8 mouse cellular contexts compared by ENCODE assay signal in genomic region chr2:32610610-32611229, GRCm38 (mm10). TPM values are rescaled to one million over a fixed set of nuclear protein-coding genes. Genes with fewer than 3 reads are reported as not detected.
DNase-seq lines count a peak whose midpoint lies in the region; ATAC-seq and TF ChIP-seq lines count a peak whose summit lies in the region.

No protein-coding gene starts in this region.

- intact Hi-C loops in left cerebral cortex, postnatal 4 days (cut with DNase I) = no loop called here

- TF ChIP-seq POLR2A in small intestine, adult 2 months (IDR thresholded peaks at IDR 0.05; ENCODE audit: low read depth, low read length) = no peak

- peak; percentile 29; the same call in 1 of the 2 replicates for TF ChIP-seq CTCF in small intestine, adult 2 months (IDR thresholded peaks at IDR 0.05; ENCODE audit: extremely low read depth, insufficient read length, insufficient replicate concordance, low read depth, low read length)

- 20% methylated on average over 23 of the region's 23 CpGs for WGBS in forebrain, embryonic 10.5 days
- WGBS in hindbrain, embryonic 16.5 days = 18% methylated on average over 23 of the region's 23 CpGs
- 15% methylated on average over 23 of the region's 23 CpGs for WGBS in liver, embryonic 16.5 days (ENCODE audit: insufficient replicate concordance)
- WGBS in small intestine, adult 2 months = 12% methylated on average over 23 of the region's 23 CpGs

- peak overlapping the region; percentile 52 for H3K4me2 ChIP-seq in hindbrain, embryonic 16.5 days (ENCODE audit: low read length)
- H3K4me2 ChIP-seq in liver, embryonic 16.5 days (ENCODE audit: low read depth, low read length) = peak overlapping the region; percentile 97

- peaks cover 21% of the 10 kb centered on the region for H3K27me3 ChIP-seq in forebrain, embryonic 10.5 days (ENCODE audit: poor library complexity, severe bottlenecking)
- H3K27me3 ChIP-seq in hindbrain, embryonic 16.5 days (replicated peaks; ENCODE audit: control insufficient read depth, insufficient read depth, low read length) = no peaks in the 10 kb centered on the region
- H3K27me3 ChIP-seq in liver, embryonic 16.5 days (ENCODE audit: control insufficient read depth, insufficient read depth, low read depth, low read length) = no peaks in the 10 kb centered on the region
- H3K27me3 ChIP-seq in small intestine, adult 2 months (ENCODE audit: control insufficient read depth, insufficient read depth, low read length) = peaks cover 16% of the 10 kb centered on the region

- peak overlapping the region; percentile 45 for H3K4me3 ChIP-seq in forebrain, embryonic 10.5 days
- H3K4me3 ChIP-seq in hindbrain, embryonic 16.5 days (ENCODE audit: low read length) = peak overlapping the region; percentile 25; the same call in 1 of the 2 replicates
- peak overlapping the region; percentile 56 for H3K4me3 ChIP-seq in liver, embryonic 16.5 days (ENCODE audit: low read depth, low read length)
- H3K4me3 ChIP-seq in small intestine, adult 2 months (ENCODE audit: low read depth, low read length) = peak overlapping the region; percentile 11

- peaks cover 32% of the 10 kb centered on the region for H3K36me3 ChIP-seq in forebrain, embryonic 10.5 days (replicated peaks)
- peaks cover 10% of the 10 kb centered on the region; the same call in 1 of the 2 replicates for H3K36me3 ChIP-seq in hindbrain, embryonic 16.5 days (ENCODE audit: control insufficient read depth, insufficient read depth, low read length)
- no peaks in the 10 kb centered on the region; the same call in 1 of the 2 replicates for H3K36me3 ChIP-seq in liver, embryonic 16.5 days (ENCODE audit: control insufficient read depth, insufficient read depth)
- H3K36me3 ChIP-seq in small intestine, adult 2 months (ENCODE audit: control insufficient read depth, insufficient read depth, low read length) = no peaks in the 10 kb centered on the region

- no peak overlapping the region for H3K9ac ChIP-seq in hindbrain, embryonic 16.5 days (ENCODE audit: low read depth, low read length)
- H3K9ac ChIP-seq in liver, embryonic 16.5 days (ENCODE audit: low read depth, low read length) = peak overlapping the region; percentile 51

- DNase-seq in left cerebral cortex, adult 18-20 months (ENCODE audit: low spot score in 2 of 2) = peak; percentile 36 to 57
- DNase-seq in left cerebral cortex, postnatal 4 days = no peak
- DNase-seq in R1 (ENCODE audit: low read depth, low spot score) = peak; percentile 78
- DNase-seq in forebrain, embryonic 10.5 days (ENCODE audit: extremely low spot score, low spot score) = no peak

- no peak for ATAC-seq in hindbrain, embryonic 16.5 days
- ATAC-seq in liver, embryonic 16.5 days (ENCODE audit: low read depth) = no peak
- ATAC-seq in monocyte, adult 5-6 weeks (replicated peaks; ENCODE audit: insufficient number of reproducible peaks, low FRiP score, low TSS enrichment, poor library complexity, severe bottlenecking) = no peak

- H3K27ac ChIP-seq in forebrain, embryonic 10.5 days = 0 out of 2 replicates have a peak overlapping the region, but pooled peaks have one; percentile 15
- H3K27ac ChIP-seq in hindbrain, embryonic 16.5 days (ENCODE audit: low read depth, low read length) = no peak overlapping the region
- peak overlapping the region; percentile 38; the same call in 1 of the 2 replicates for H3K27ac ChIP-seq in liver, embryonic 16.5 days (ENCODE audit: low read length)
- no peak overlapping the region for H3K27ac ChIP-seq in small intestine, adult 2 months (ENCODE audit: insufficient read depth, low read depth, low read length)

- peaks cover 57% of the 10 kb centered on the region for H3K4me1 ChIP-seq in forebrain, embryonic 10.5 days
- H3K4me1 ChIP-seq in hindbrain, embryonic 16.5 days (ENCODE audit: control insufficient read depth, insufficient read depth, low read depth, low read length) = peaks cover 16% of the 10 kb centered on the region
- H3K4me1 ChIP-seq in liver, embryonic 16.5 days (ENCODE audit: control insufficient read depth, low read depth, low read length) = peaks cover 50% of the 10 kb centered on the region
- H3K4me1 ChIP-seq in small intestine, adult 2 months (ENCODE audit: control insufficient read depth, insufficient read depth, insufficient read length, low read length) = peaks cover 8% of the 10 kb centered on the region

- no peaks in the 10 kb centered on the region for H3K9me3 ChIP-seq in forebrain, embryonic 10.5 days
- no peaks in the 10 kb centered on the region for H3K9me3 ChIP-seq in hindbrain, embryonic 16.5 days (ENCODE audit: control insufficient read depth, low read length)
- H3K9me3 ChIP-seq in liver, embryonic 16.5 days (replicated peaks; ENCODE audit: control insufficient read depth, low read length) = no peaks in the 10 kb centered on the region

RNA-seq across cellular contexts. Expression of gene Ak1, which starts 10.8 kb away (rescaled TPM):
- 100 to 1,000 TPM; 151 to 160 TPM for total RNA-seq in left cerebral cortex, adult 18-20 months (2021)
- 100 to 1,000 TPM; 100 to 106 TPM for total RNA-seq in left cerebral cortex, postnatal 4 days (2021)
- 17.8 and 20.2 TPM in 2 replicates for polyA plus RNA-seq in forebrain, embryonic 10.5 days (2016; fragmentation: Nextera tagmentation; extraction: Ambion mirVana)
- 111 and 117 TPM in 2 replicates for polyA plus RNA-seq in hindbrain, embryonic 16.5 days (2015; fragmentation: Nextera tagmentation; extraction: Ambion mirVana)
- polyA plus RNA-seq in liver, embryonic 16.5 days (2015; fragmentation: Nextera tagmentation; extraction: Ambion mirVana) = 3.4 and 7.9 TPM in 2 replicates
- 3.4 and 3.7 TPM in 2 replicates for polyA plus RNA-seq in small intestine, adult 2 months (2012; rRNA removed)
- 0.43 TPM in 1 of 3 replicates, not detected in the others for total RNA-seq in monocyte, adult 5-6 weeks (2017)

RNA-seq across cellular contexts. Expression of gene St6galnac6, which starts 11.2 kb away (rescaled TPM):
- total RNA-seq in left cerebral cortex, adult 18-20 months (2021) = 100 to 1,000 TPM; 113 to 130 TPM
- total RNA-seq in left cerebral cortex, postnatal 4 days (2021) = 10 to 100 TPM; 78.8 to 91.8 TPM
- polyA plus RNA-seq in forebrain, embryonic 10.5 days (2016; fragmentation: Nextera tagmentation; extraction: Ambion mirVana) = 13.3 and 13.8 TPM in 2 replicates
- 29.5 and 35.4 TPM in 2 replicates for polyA plus RNA-seq in hindbrain, embryonic 16.5 days (2015; fragmentation: Nextera tagmentation; extraction: Ambion mirVana)
- polyA plus RNA-seq in liver, embryonic 16.5 days (2015; fragmentation: Nextera tagmentation; extraction: Ambion mirVana) = 12.0 and 12.8 TPM in 2 replicates
- polyA plus RNA-seq in small intestine, adult 2 months (2012; rRNA removed) = 12.5 and 18.2 TPM in 2 replicates
- 4.8 to 11.1 TPM (median 10.5 TPM) in 3 replicates for total RNA-seq in monocyte, adult 5-6 weeks (2017)

RNA-seq across cellular contexts. Expression of gene St6galnac4, which starts 23.8 kb away (rescaled TPM):
- 10 to 100 TPM; 40.6 TPM for total RNA-seq in left cerebral cortex, adult 18-20 months (2021)
- total RNA-seq in left cerebral cortex, postnatal 4 days (2021) = 10 to 100 TPM; 35.7 to 38.4 TPM
- polyA plus RNA-seq in forebrain, embryonic 10.5 days (2016; fragmentation: Nextera tagmentation; extraction: Ambion mirVana) = 15.7 and 17.6 TPM in 2 replicates
- 49.6 and 54.3 TPM in 2 replicates for polyA plus RNA-seq in hindbrain, embryonic 16.5 days (2015; fragmentation: Nextera tagmentation; extraction: Ambion mirVana)
- polyA plus RNA-seq in liver, embryonic 16.5 days (2015; fragmentation: Nextera tagmentation; extraction: Ambion mirVana) = 6.0 and 7.4 TPM in 2 replicates
- polyA plus RNA-seq in small intestine, adult 2 months (2012; rRNA removed) = 9.1 and 9.6 TPM in 2 replicates
- total RNA-seq in monocyte, adult 5-6 weeks (2017) = 18.7 to 29.4 TPM (median 21.7 TPM) in 3 replicates

RNA-seq across cellular contexts. Expression of gene 9430097D07Rik, which starts 35.2 kb away (rescaled TPM):
- under 1 TPM; 0.79 to 0.82 TPM for total RNA-seq in left cerebral cortex, adult 18-20 months (2021)
- under 1 TPM; 0.62 to 0.84 TPM for total RNA-seq in left cerebral cortex, postnatal 4 days (2021)
- 0.19 and 0.30 TPM in 2 replicates for polyA plus RNA-seq in forebrain, embryonic 10.5 days (2016; fragmentation: Nextera tagmentation; extraction: Ambion mirVana)
- polyA plus RNA-seq in hindbrain, embryonic 16.5 days (2015; fragmentation: Nextera tagmentation; extraction: Ambion mirVana) = 0.72 and 1.6 TPM in 2 replicates
- 0.06 TPM in 1 of 2 replicates, not detected in the other for polyA plus RNA-seq in liver, embryonic 16.5 days (2015; fragmentation: Nextera tagmentation; extraction: Ambion mirVana)
- not detected in 2 replicates for polyA plus RNA-seq in small intestine, adult 2 months (2012; rRNA removed)
- total RNA-seq in monocyte, adult 5-6 weeks (2017) = not detected in 3 replicates

RNA-seq across cellular contexts. Expression of gene Eng, which starts 35.7 kb away (rescaled TPM):
- 10 to 100 TPM; 18.4 to 19.9 TPM for total RNA-seq in left cerebral cortex, adult 18-20 months (2021)
- total RNA-seq in left cerebral cortex, postnatal 4 days (2021) = 10 to 100 TPM; 21.2 to 26.1 TPM
- polyA plus RNA-seq in forebrain, embryonic 10.5 days (2016; fragmentation: Nextera tagmentation; extraction: Ambion mirVana) = 24.5 and 24.7 TPM in 2 replicates
- polyA plus RNA-seq in hindbrain, embryonic 16.5 days (2015; fragmentation: Nextera tagmentation; extraction: Ambion mirVana) = 34.2 and 39.5 TPM in 2 replicates
- polyA plus RNA-seq in liver, embryonic 16.5 days (2015; fragmentation: Nextera tagmentation; extraction: Ambion mirVana) = 25.9 and 29.3 TPM in 2 replicates
- polyA plus RNA-seq in small intestine, adult 2 months (2012; rRNA removed) = 36.8 and 54.4 TPM in 2 replicates
- total RNA-seq in monocyte, adult 5-6 weeks (2017) = 0.19 to 1.1 TPM (median 0.48 TPM) in 3 replicates

Comparison
In these comparisons a context has a peak if more than half of its experiments do, and no peak if none do; other contexts are left out.
1. DNase-seq: peak in left cerebral cortex, adult 18-20 months (2 of 2) and R1 (single experiment); none in left cerebral cortex, postnatal 4 days (single experiment) and forebrain, embryonic 10.5 days (single experiment).
2. H3K27ac ChIP-seq: peak in forebrain, embryonic 10.5 days (single experiment) and liver, embryonic 16.5 days (single experiment); none in hindbrain, embryonic 16.5 days (single experiment) and small intestine, adult 2 months (single experiment).
3. Peak in every context shown above with its lines, with median percentiles within 50 percentile points of each other: H3K4me3 ChIP-seq.